Mouse (Mus musculus) stomach, postnatal 0 days (tissue): ENCODE measurements at regions not wholly inside any gene's neighbourhood (a gene's known extent, or its start where the extent isn't known, plus 50 kb on each side); places are given as distances from the start of the nearest gene placed in this dataset.

Source experiments
- CTCF ChIP-seq: IDR thresholded peaks from 2 replicates; pipeline ENCODE4 v1.5.1; 2016; ENCODE audit warnings: antibody characterized with exemption, low read depth, mild to moderate bottlenecking, moderate library complexity
- EP300 ChIP-seq: optimal IDR thresholded peaks from 2 replicates; pipeline ENCODE3; 2016; ENCODE audit warnings: antibody characterized with exemption

- TF ChIP-seq CTCF (no peak), EP300 (no peak)
These were observed 1205.9 kb downstream of the Diaph3 start for GRCm38 (mm10) chr14:85935091-85935490.
